Mouse (Mus musculus): ENCODE data around the gene Timm8a2. TPM values are rescaled to one million over a fixed set of nuclear protein-coding genes. Genes with fewer than 3 reads are reported as not detected.

The Timm8a2 gene
- total and polyA plus RNA-seq, 3 experiments = not detected

GRCm38 (mm10) chr14:122012814-122013213 lies 21.7 kb upstream of the Timm8a2 start:
- intact Hi-C loops (cut with DNase I) = no loop called here
- Histone ChIP-seq H3K36me3 (ENCODE audit: control insufficient read depth, insufficient read depth, low read length) (no peaks in the 10 kb centered on the region), H3K27ac (no peak overlapping the region), H3K27me3 (ENCODE audit: control insufficient read depth, insufficient read depth, low read length) (no peaks in the 10 kb centered on the region), H3K4me3 (no peak overlapping the region), H3K79me2 (replicated peaks; ENCODE audit: control insufficient read depth, insufficient read depth, low read length) (no peaks in the 10 kb centered on the region), H3K9ac (ENCODE audit: low read depth, low read length) (no peak overlapping the region), H3K4me1 (ENCODE audit: control insufficient read depth, insufficient read depth, low read length) (peaks cover 1% of the 10 kb centered on the region)
- no peak for DNase-seq
- WGBS = 83% methylated on average over 13 of the region's 13 CpGs
- no peak for TF ChIP-seq POLR2A (IDR thresholded peaks at IDR 0.05; ENCODE audit: insufficient read depth, low read depth, low read length)
- TF ChIP-seq EP300 (IDR thresholded peaks at IDR 0.05; ENCODE audit: insufficient read depth, low read depth, low read length) = no peak

DNA sequence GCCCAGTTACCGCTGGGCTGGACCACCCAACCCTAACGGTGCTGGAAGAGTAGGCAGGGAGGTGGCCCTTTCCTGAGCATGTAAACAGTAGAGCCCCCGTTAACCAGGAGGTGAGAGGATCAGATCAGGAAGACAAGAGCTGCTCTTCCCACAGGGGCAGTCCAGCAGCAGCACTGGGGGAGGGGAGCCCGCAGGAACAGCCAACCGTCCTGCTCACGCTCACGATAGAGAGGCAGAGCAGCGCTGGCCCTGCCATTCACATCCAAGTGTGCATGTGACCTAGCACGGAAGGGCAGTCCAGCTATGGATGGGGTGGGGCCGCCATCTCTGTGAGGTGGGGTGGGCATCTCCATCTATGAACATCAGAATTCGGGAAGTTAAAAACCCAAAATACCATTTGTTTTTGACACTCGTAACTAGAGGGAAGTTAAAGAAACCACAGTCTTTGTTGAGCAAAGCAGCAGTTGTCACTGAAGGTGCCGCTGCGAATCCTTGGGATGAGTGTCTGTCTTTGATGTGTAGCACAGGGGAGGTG lies 21.0 kb upstream of the Timm8a2 start:
- peaks cover 1% of the 10 kb centered on the region for H3K4me1 ChIP-seq (ENCODE audit: control insufficient read depth, insufficient read depth, low read length)
- H3K36me3 ChIP-seq (ENCODE audit: control insufficient read depth, insufficient read depth, low read length) = no peaks in the 10 kb centered on the region
- no peak overlapping the region for H3K4me3 ChIP-seq
- no peaks in the 10 kb centered on the region for H3K27me3 ChIP-seq (ENCODE audit: control insufficient read depth, insufficient read depth, low read length)
- intact Hi-C loops (cut with DNase I) = no loop called here
- 83% methylated on average over 14 of the region's 14 CpGs for WGBS
- TF ChIP-seq POLR2A (IDR thresholded peaks at IDR 0.05; ENCODE audit: insufficient read depth, low read depth, low read length) (0 out of 2 replicates have a peak, but pooled peaks have one; percentile 8), EP300 (IDR thresholded peaks at IDR 0.05; ENCODE audit: insufficient read depth, low read depth, low read length) (no peak)
- H3K27ac ChIP-seq = no peak overlapping the region
- no peak overlapping the region for H3K9ac ChIP-seq (ENCODE audit: low read depth, low read length)
- peak; percentile 44 to 75 for DNase-seq
- no peaks in the 10 kb centered on the region for H3K79me2 ChIP-seq (replicated peaks; ENCODE audit: control insufficient read depth, insufficient read depth, low read length)

- no peak overlapping the region for H3K9ac ChIP-seq (ENCODE audit: low read depth, low read length)
- H3K27ac ChIP-seq = no peak overlapping the region
- H3K79me2 ChIP-seq (replicated peaks; ENCODE audit: control insufficient read depth, insufficient read depth, low read length) = no peaks in the 10 kb centered on the region
- H3K4me1 ChIP-seq (ENCODE audit: control insufficient read depth, insufficient read depth, low read length) = peaks cover 1% of the 10 kb centered on the region; the same call in 1 of the 2 replicates
- TF ChIP-seq EP300 (IDR thresholded peaks at IDR 0.05; ENCODE audit: insufficient read depth, low read depth, low read length) = no peak
- TF ChIP-seq POLR2A (IDR thresholded peaks at IDR 0.05; ENCODE audit: insufficient read depth, low read depth, low read length) = no peak
- no peak for TF ChIP-seq CTCF (IDR thresholded peaks at IDR 0.05)
- no peaks in the 10 kb centered on the region for H3K36me3 ChIP-seq (ENCODE audit: control insufficient read depth, insufficient read depth, low read length)
- WGBS = 84% methylated on average over 2 of the region's 2 CpGs
- DNase-seq = no peak
- H3K27me3 ChIP-seq (ENCODE audit: control insufficient read depth, insufficient read depth, low read length) = no peaks in the 10 kb centered on the region
- H3K4me3 ChIP-seq = no peak overlapping the region
- intact Hi-C loops (cut with DNase I) = no loop called here
Observed at GRCm38 (mm10) chr14:122017958-122018357, 16.5 kb upstream of the Timm8a2 start.

DNA sequence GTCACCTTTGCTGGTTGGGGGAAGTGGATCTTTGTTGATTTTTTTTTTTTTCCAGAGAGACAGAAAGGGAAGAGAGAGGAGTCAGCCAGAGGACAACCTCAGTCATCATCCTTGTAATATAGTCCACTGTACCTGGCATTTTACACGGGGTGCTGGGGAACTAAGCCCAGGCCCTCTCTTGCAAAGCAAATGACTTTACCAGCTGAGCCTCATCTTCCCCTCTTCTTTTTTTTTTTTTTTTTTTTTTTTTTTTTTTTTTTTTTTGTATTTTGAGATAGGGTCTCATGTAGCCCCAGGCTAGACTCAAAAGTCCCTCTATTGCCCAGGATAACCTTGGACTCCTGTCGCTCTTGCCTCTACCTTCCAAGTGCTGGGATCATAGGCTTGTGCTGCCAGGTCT lies 15.1 kb upstream of the Timm8a2 start:
- Histone ChIP-seq H3K79me2 (replicated peaks; ENCODE audit: control insufficient read depth, insufficient read depth, low read length) (no peaks in the 10 kb centered on the region), H3K27ac (no peak overlapping the region), H3K4me3 (no peak overlapping the region), H3K27me3 (ENCODE audit: control insufficient read depth, insufficient read depth, low read length) (no peaks in the 10 kb centered on the region), H3K4me1 (ENCODE audit: control insufficient read depth, insufficient read depth, low read length) (peaks cover 1% of the 10 kb centered on the region; the same call in 1 of the 2 replicates), H3K36me3 (ENCODE audit: control insufficient read depth, insufficient read depth, low read length) (no peaks in the 10 kb centered on the region), H3K9ac (ENCODE audit: low read depth, low read length) (no peak overlapping the region)
- no peak for DNase-seq
- TF ChIP-seq CTCF (IDR thresholded peaks at IDR 0.05) = no peak
- no peak for TF ChIP-seq POLR2A (IDR thresholded peaks at IDR 0.05; ENCODE audit: insufficient read depth, low read depth, low read length)
- no peak for TF ChIP-seq EP300 (IDR thresholded peaks at IDR 0.05; ENCODE audit: insufficient read depth, low read depth, low read length)
- intact Hi-C loops (cut with DNase I) = no loop called here
- WGBS = 85% methylated on average over 2 of the region's 2 CpGs

- DNase-seq = no peak
- no peak overlapping the region for H3K9ac ChIP-seq (ENCODE audit: low read depth, low read length)
- whole genome bisulfite sequencing = 97% methylated on average over 6 of the region's 6 CpGs
- no peak for TF ChIP-seq POLR2A (IDR thresholded peaks at IDR 0.05; ENCODE audit: insufficient read depth, low read depth, low read length)
- TF ChIP-seq EP300 (IDR thresholded peaks at IDR 0.05; ENCODE audit: insufficient read depth, low read depth, low read length) = no peak
- TF ChIP-seq CTCF (IDR thresholded peaks at IDR 0.05) = no peak
- H3K4me1 ChIP-seq (ENCODE audit: control insufficient read depth, insufficient read depth, low read length) = peaks cover 1% of the 10 kb centered on the region; the same call in 1 of the 2 replicates
- H3K27me3 ChIP-seq (ENCODE audit: control insufficient read depth, insufficient read depth, low read length) = no peaks in the 10 kb centered on the region
- intact Hi-C loops (cut with DNase I) = no loop called here
- H3K27ac ChIP-seq = no peak overlapping the region
- no peaks in the 10 kb centered on the region for H3K79me2 ChIP-seq (replicated peaks; ENCODE audit: control insufficient read depth, insufficient read depth, low read length)
- no peaks in the 10 kb centered on the region for H3K36me3 ChIP-seq (ENCODE audit: control insufficient read depth, insufficient read depth, low read length)
- no peak overlapping the region for H3K4me3 ChIP-seq
Observed at GRCm38 (mm10) chr14:122020567-122020966, 13.9 kb upstream of the Timm8a2 start.

GRCm38 (mm10) chr14:122023054-122023453 lies 11.4 kb upstream of the Timm8a2 start:
- Histone ChIP-seq H3K4me1 (ENCODE audit: control insufficient read depth, insufficient read depth, low read length) (no peaks in the 10 kb centered on the region), H3K4me3 (no peak overlapping the region), H3K36me3 (ENCODE audit: control insufficient read depth, insufficient read depth, low read length) (no peaks in the 10 kb centered on the region), H3K79me2 (replicated peaks; ENCODE audit: control insufficient read depth, insufficient read depth, low read length) (no peaks in the 10 kb centered on the region), H3K9ac (ENCODE audit: low read depth, low read length) (no peak overlapping the region), H3K27ac (no peak overlapping the region), H3K27me3 (ENCODE audit: control insufficient read depth, insufficient read depth, low read length) (no peaks in the 10 kb centered on the region)
- WGBS = 86% methylated on average over 1 of the region's 1 CpGs
- TF ChIP-seq CTCF (IDR thresholded peaks at IDR 0.05) = no peak
- no peak for TF ChIP-seq POLR2A (IDR thresholded peaks at IDR 0.05; ENCODE audit: insufficient read depth, low read depth, low read length)
- TF ChIP-seq EP300 (IDR thresholded peaks at IDR 0.05; ENCODE audit: insufficient read depth, low read depth, low read length) = no peak
- intact Hi-C loops (cut with DNase I) = no loop called here
- DNase-seq = no peak

Data from heart, adult 2 months (tissue).